Mouse (Mus musculus) bone marrow, adult 2 months (tissue): ENCODE measurements around the gene Gys1. TPM values are rescaled to one million over a fixed set of nuclear protein-coding genes. Genes with fewer than 3 reads are reported as not detected.
"Not testable (repeated sequence)": the region's sequence is repeated elsewhere in the genome, so short reads cannot be mapped to it uniquely, and the experiment has no call there.

Source experiments
- H3K27ac ChIP-seq: fragments of 200-500 bp; 2 replicates; pipeline ENCODE4 v1.5.1; 2012; ENCODE audit warnings: low read depth, mild to moderate bottlenecking, control low read depth, inconsistent platforms, low read length; ENCODE audit not compliant: control insufficient read depth, poor library complexity, insufficient read depth
- H3K4me1 ChIP-seq: fragments of 200-500 bp; 2 replicates; pipeline ENCODE4 v1.6.1; 2011; ENCODE audit warnings: low read length; ENCODE audit not compliant: control insufficient read depth, insufficient read depth
- H3K4me3 ChIP-seq: fragments of 200-500 bp; replicated peaks from 2 replicates; pipeline ENCODE3; 2011; ENCODE audit warnings: mild to moderate bottlenecking, low read depth, low read length, control low read depth; ENCODE audit not compliant: control insufficient read depth
- CTCF ChIP-seq: fragments of 200-500 bp; IDR thresholded peaks from 2 replicates; pipeline ENCODE4 v1.5.1; 2011; ENCODE audit warnings: low read length, control low read depth; ENCODE audit not compliant: control insufficient read depth, insufficient read depth
- POLR2A ChIP-seq: fragments of 200-500 bp; IDR thresholded peaks from 2 replicates; pipeline ENCODE4 v1.6.1; 2011; ENCODE audit warnings: low read depth, mild to moderate bottlenecking, control low read depth, low read length, borderline replicate concordance; ENCODE audit not compliant: control insufficient read depth
- WGBS: fragments of 180-500 bp; shearing (Covaris S2); methylation state at CpG from one replicate; pipeline ENCODE4 v1.1.7; 2018; 5-methylcytosine and 5-hydroxymethylcytosine counted together
- polyA plus RNA-seq: library from polyadenylated mRNA; stranded (reverse); fragments of >200 nt; gene quantifications from 2 replicates; pipeline ENCODE4 v1.2.4, GENCODE M21; 2011; ENCODE audit warnings: low replicate concordance; ENCODE audit not compliant: missing spikeins, insufficient read depth, insufficient read length

The Gys1 gene
- polyA plus RNA-seq, 1 experiment = 17.4 TPM

- Histone ChIP-seq H3K27ac (no peak overlapping the region), H3K4me1 (no peaks in the 10 kb centered on the region), H3K4me3 (no peak overlapping the region)
- TF ChIP-seq CTCF = no peak
- no peak for TF ChIP-seq POLR2A
- 44% methylated on average over 1 of the region's 1 CpGs for WGBS
These were observed 41.8 kb downstream of the Gys1 start for GRCm38 (mm10) chr7:45476453-45476852.

DNA sequence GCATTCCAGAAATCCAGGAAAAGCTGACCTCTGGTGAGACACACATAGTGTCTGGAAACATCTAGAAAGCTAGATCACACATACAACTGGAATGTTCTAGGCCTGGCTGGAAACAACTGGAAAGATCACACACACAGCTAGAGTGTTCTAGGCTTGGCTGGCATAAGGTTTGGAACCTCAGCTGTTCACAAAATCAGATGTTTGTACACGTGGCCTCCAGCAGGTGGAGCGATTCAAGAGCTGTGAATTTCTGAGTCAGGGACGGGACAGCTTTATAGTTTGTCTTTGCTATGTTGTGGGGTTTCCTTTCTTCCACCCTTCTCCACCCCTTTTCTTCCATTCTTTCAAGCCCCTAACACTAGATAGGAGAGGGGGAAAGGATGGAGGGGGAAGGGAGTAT, 42.4 kb downstream of the Gys1 start:
- 14% methylated on average over 3 of the region's 3 CpGs for WGBS
- H3K4me1 ChIP-seq = no peaks in the 10 kb centered on the region
- no peak overlapping the region for H3K27ac ChIP-seq
- TF ChIP-seq POLR2A = no peak
- TF ChIP-seq CTCF = peak; percentile 63
- no peak overlapping the region for H3K4me3 ChIP-seq

- WGBS = 89% methylated on average over 7 of the region's 7 CpGs
- Histone ChIP-seq H3K27ac (no peak overlapping the region), H3K4me3 (no peak overlapping the region), H3K4me1 (no peaks in the 10 kb centered on the region)
- TF ChIP-seq POLR2A (no peak), CTCF (no peak)
These were observed 44.1 kb downstream of the Gys1 start for GRCm38 (mm10) chr7:45478774-45479173.

DNA sequence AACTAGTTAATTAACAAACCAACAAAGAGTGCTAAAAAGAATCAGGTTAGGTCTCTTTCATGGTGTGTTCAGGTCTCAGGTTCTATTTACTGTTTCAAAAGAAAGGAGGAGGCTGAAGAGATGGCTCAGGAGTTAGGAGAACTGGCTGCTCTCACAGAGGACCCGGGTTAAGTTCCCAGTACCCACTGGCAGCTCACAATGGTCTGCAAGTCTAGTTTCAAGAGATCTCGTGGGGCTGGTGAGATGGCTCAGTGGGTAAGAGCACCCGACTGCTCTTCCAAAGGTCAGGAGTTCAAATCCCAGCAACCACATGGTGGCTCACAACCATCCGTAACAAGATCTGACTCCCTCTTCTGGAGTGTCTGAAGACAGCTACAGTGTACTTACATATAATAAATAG, 45.7 kb downstream of the Gys1 start:
- H3K4me1 ChIP-seq, H3K27ac ChIP-seq, H3K4me3 ChIP-seq: not testable (repeated sequence)
- WGBS = 81% methylated on average over 4 of the region's 4 CpGs

GRCm38 (mm10) chr7:45481374-45481927, 46.8 kb downstream of the Gys1 start, which contains the start of gene Tulp2:
Gene Tulp2 (plus strand): TSS chr7:45481877.
- no peak within 1 kb of the TSS for H3K4me3 ChIP-seq
- WGBS = 64% methylated on average over 15 of the region's 15 CpGs
- no peak within 1 kb of the TSS for H3K27ac ChIP-seq
- no peaks in the 10 kb centered on the region; the same call in 1 of the 2 replicates for H3K4me1 ChIP-seq
- no peak for TF ChIP-seq POLR2A
- no peak for TF ChIP-seq CTCF

- Histone ChIP-seq H3K4me3 (no peak overlapping the region), H3K27ac (no peak overlapping the region), H3K4me1 (no peaks in the 10 kb centered on the region; the same call in 1 of the 2 replicates)
- 73% methylated on average over 1 of the region's 1 CpGs for WGBS
- TF ChIP-seq CTCF (no peak), POLR2A (no peak)
These were observed 47.5 kb downstream of the Gys1 start for GRCm38 (mm10) chr7:45482166-45482565.

DNA sequence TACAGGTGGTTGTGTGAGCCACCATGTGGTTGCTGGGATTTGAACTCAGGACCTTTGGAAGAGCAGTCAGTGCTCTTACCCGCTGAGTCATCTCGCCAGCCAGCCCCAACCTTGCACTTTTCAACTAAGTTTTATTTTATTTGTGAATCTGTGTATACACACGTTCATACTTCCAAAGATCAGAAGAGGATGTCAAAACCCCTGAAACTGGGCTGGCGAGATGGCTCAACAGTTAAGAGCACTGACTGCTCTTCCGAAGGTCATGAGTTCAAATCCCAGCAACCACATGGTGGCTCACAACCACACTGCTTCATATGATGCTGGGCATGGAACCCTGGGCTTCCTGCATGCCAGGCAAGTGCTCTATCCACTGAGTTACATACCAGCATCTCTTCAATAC, 50.3 kb downstream of the Gys1 start:
- WGBS = 77% methylated on average over 5 of the region's 5 CpGs
- not testable (repeated sequence) for H3K4me3 ChIP-seq, H3K27ac ChIP-seq, H3K4me1 ChIP-seq

- H3K4me1 ChIP-seq = no peaks in the 10 kb centered on the region; the same call in 1 of the 2 replicates
- TF ChIP-seq POLR2A = no peak
- TF ChIP-seq CTCF = no peak
- no peak overlapping the region for H3K4me3 ChIP-seq
- no peak overlapping the region for H3K27ac ChIP-seq
- 77% methylated on average over 7 of the region's 7 CpGs for WGBS
These were observed 51.5 kb downstream of the Gys1 start for GRCm38 (mm10) chr7:45486158-45486557.

- WGBS = 84% methylated on average over 12 of the region's 12 CpGs
- H3K27ac ChIP-seq = no peak within 1 kb of the TSS
- no peaks in the 10 kb centered on the region; the same call in 1 of the 2 replicates for H3K4me1 ChIP-seq
- TF ChIP-seq POLR2A (no peak), CTCF (no peak)
- H3K4me3 ChIP-seq = no peak within 1 kb of the TSS
These were observed 52.2 kb downstream of the Gys1 start, which contains the start of gene Gm45808 for GRCm38 (mm10) chr7:45486761-45487415. Gene Gm45808 (minus strand): TSS chr7:45486811.
